Mouse (Mus musculus): Measurements from ENCODE around the gene Mtfp1. TPM values are rescaled to one million over a fixed set of nuclear protein-coding genes. Genes with fewer than 3 reads are reported as not detected.

The Mtfp1 gene
- polyA plus RNA-seq (2015; fragmentation: Illumina TruSeq; extraction: RNeasy Lipid Tissue Mini Kit (QIAGEN cat#74804); ENCODE audit: insufficient read depth, low replicate concordance), result 2.1 TPM

GRCm38 (mm10) chr11:4095171-4096053 is at the start of gene Mtfp1:
Gene Mtfp1, minus strand, starts transcription at chr11:4095445.

GRCm38 (mm10) chr11:4134986-4135935 is 40.0 kb upstream of the Mtfp1 start, which contains the start of gene Rnf215:
Gene Rnf215, plus strand, starts transcription at chr11:4135202.

GRCm38 (mm10) chr11:4122742-4123579 is 27.7 kb upstream of the Mtfp1 start, which contains the start of gene Sec14l2:
Gene Sec14l2, minus strand, starts transcription at chr11:4123415.

GRCm38 (mm10) chr11:4064627-4065122 is 30.6 kb downstream of the Mtfp1 start, which contains the start of gene Sec14l3:
Gene Sec14l3, plus strand, starts transcription at chr11:4064841.

Other genes starting within 250 kb of the Mtfp1 start
- gene Osbp2, start 231.5 kb downstream of the Mtfp1 start, polyA plus RNA-seq (2015; fragmentation: Illumina TruSeq; extraction: RNeasy Lipid Tissue Mini Kit (QIAGEN cat#74804); ENCODE audit: insufficient read depth, low replicate concordance), result not detected
- gene 4921536K21Rik, start 200.3 kb downstream of the Mtfp1 start, polyA plus RNA-seq (2015; fragmentation: Illumina TruSeq; extraction: RNeasy Lipid Tissue Mini Kit (QIAGEN cat#74804); ENCODE audit: insufficient read depth, low replicate concordance), result not detected
- 0.59 TPM for gene Dusp18, start 200.2 kb downstream of the Mtfp1 start, polyA plus RNA-seq (2015; fragmentation: Illumina TruSeq; extraction: RNeasy Lipid Tissue Mini Kit (QIAGEN cat#74804); ENCODE audit: insufficient read depth, low replicate concordance)
- gene Slc35e4, start 180.8 kb downstream of the Mtfp1 start, polyA plus RNA-seq (2015; fragmentation: Illumina TruSeq; extraction: RNeasy Lipid Tissue Mini Kit (QIAGEN cat#74804); ENCODE audit: insufficient read depth, low replicate concordance), result 0.43 TPM
- 39.0 TPM for gene Tcn2, start 163.3 kb downstream of the Mtfp1 start, polyA plus RNA-seq (2015; fragmentation: Illumina TruSeq; extraction: RNeasy Lipid Tissue Mini Kit (QIAGEN cat#74804); ENCODE audit: insufficient read depth, low replicate concordance)
- gene Pes1, start 131.5 kb downstream of the Mtfp1 start, polyA plus RNA-seq (2015; fragmentation: Illumina TruSeq; extraction: RNeasy Lipid Tissue Mini Kit (QIAGEN cat#74804); ENCODE audit: insufficient read depth, low replicate concordance), result 99.8 TPM
- gene 4930556J24Rik, start 118.7 kb downstream of the Mtfp1 start, polyA plus RNA-seq (2015; fragmentation: Illumina TruSeq; extraction: RNeasy Lipid Tissue Mini Kit (QIAGEN cat#74804); ENCODE audit: insufficient read depth, low replicate concordance), result not detected
- gene Gal3st1, start 111.8 kb downstream of the Mtfp1 start, polyA plus RNA-seq (2015; fragmentation: Illumina TruSeq; extraction: RNeasy Lipid Tissue Mini Kit (QIAGEN cat#74804); ENCODE audit: insufficient read depth, low replicate concordance), result not detected
- gene Sec14l4, start 64.0 kb downstream of the Mtfp1 start, polyA plus RNA-seq (2015; fragmentation: Illumina TruSeq; extraction: RNeasy Lipid Tissue Mini Kit (QIAGEN cat#74804); ENCODE audit: insufficient read depth, low replicate concordance), result not detected
- gene Sec14l3, start 30.6 kb downstream of the Mtfp1 start, polyA plus RNA-seq (2015; fragmentation: Illumina TruSeq; extraction: RNeasy Lipid Tissue Mini Kit (QIAGEN cat#74804); ENCODE audit: insufficient read depth, low replicate concordance), result not detected
- gene Sec14l2, start 28.0 kb upstream of the Mtfp1 start, polyA plus RNA-seq (2015; fragmentation: Illumina TruSeq; extraction: RNeasy Lipid Tissue Mini Kit (QIAGEN cat#74804); ENCODE audit: insufficient read depth, low replicate concordance), result 1.8 TPM
- 23.6 TPM for gene Rnf215, start 39.8 kb upstream of the Mtfp1 start, polyA plus RNA-seq (2015; fragmentation: Illumina TruSeq; extraction: RNeasy Lipid Tissue Mini Kit (QIAGEN cat#74804); ENCODE audit: insufficient read depth, low replicate concordance)
- 5.8 TPM for gene Ccdc157, start 64.8 kb upstream of the Mtfp1 start, polyA plus RNA-seq (2015; fragmentation: Illumina TruSeq; extraction: RNeasy Lipid Tissue Mini Kit (QIAGEN cat#74804); ENCODE audit: insufficient read depth, low replicate concordance)
- gene Sf3a1, start 64.9 kb upstream of the Mtfp1 start, polyA plus RNA-seq (2015; fragmentation: Illumina TruSeq; extraction: RNeasy Lipid Tissue Mini Kit (QIAGEN cat#74804); ENCODE audit: insufficient read depth, low replicate concordance), result 41.7 TPM
- gene Tbc1d10a, start 91.3 kb upstream of the Mtfp1 start, polyA plus RNA-seq (2015; fragmentation: Illumina TruSeq; extraction: RNeasy Lipid Tissue Mini Kit (QIAGEN cat#74804); ENCODE audit: insufficient read depth, low replicate concordance), result 13.5 TPM
- 2.3 TPM for gene Castor1, start 122.8 kb upstream of the Mtfp1 start, polyA plus RNA-seq (2015; fragmentation: Illumina TruSeq; extraction: RNeasy Lipid Tissue Mini Kit (QIAGEN cat#74804); ENCODE audit: insufficient read depth, low replicate concordance)
- 4.0 TPM for gene Osm, start 141.0 kb upstream of the Mtfp1 start, polyA plus RNA-seq (2015; fragmentation: Illumina TruSeq; extraction: RNeasy Lipid Tissue Mini Kit (QIAGEN cat#74804); ENCODE audit: insufficient read depth, low replicate concordance)
- gene Lif, start 162.1 kb upstream of the Mtfp1 start, polyA plus RNA-seq (2015; fragmentation: Illumina TruSeq; extraction: RNeasy Lipid Tissue Mini Kit (QIAGEN cat#74804); ENCODE audit: insufficient read depth, low replicate concordance), result 0.70 TPM